Mouse (Mus musculus) liver, adult 2 months (tissue): ENCODE results near the gene Nr1h3. TPM values are rescaled to one million over a fixed set of nuclear protein-coding genes. Genes with fewer than 3 reads are reported as not detected.

Experiments
- DNase-seq: peaks from one replicate; pipeline ENCODE4 v3.0.0-alpha.2; 2011; ENCODE audit warnings: low read depth, low spot score; ENCODE audit errors: extremely low read depth
- H3K27ac ChIP-seq: fragments of 200-500 bp; replicated peaks from 2 replicates; pipeline ENCODE4 v1.5.1; 2012; ENCODE audit warnings: low read depth, mild to moderate bottlenecking, control low read depth, inconsistent platforms, low read length; ENCODE audit not compliant: insufficient read depth
- H3K27me3 ChIP-seq: fragments of 200-500 bp; 2 replicates; pipeline ENCODE4 v1.6.1; 2012; ENCODE audit warnings: mild to moderate bottlenecking, moderate library complexity, low read length, inconsistent platforms; ENCODE audit not compliant: control insufficient read depth, insufficient read depth
- H3K36me3 ChIP-seq: fragments of 200-500 bp; 2 replicates; pipeline ENCODE4 v1.6.1; 2012; ENCODE audit warnings: low read length, inconsistent platforms; ENCODE audit not compliant: control insufficient read depth, insufficient read depth
- H3K4me1 ChIP-seq: fragments of 200-500 bp; 2 replicates; pipeline ENCODE4 v1.6.1; 2011; ENCODE audit warnings: low read length; ENCODE audit not compliant: control insufficient read depth, insufficient read depth
- H3K4me3 ChIP-seq: fragments of 200-500 bp; 2 replicates; pipeline ENCODE4 v1.5.1; 2011; ENCODE audit warnings: low read depth, mild to moderate bottlenecking, control low read depth, low read length, moderate library complexity; ENCODE audit not compliant: insufficient read depth
- H3K79me2 ChIP-seq: fragments of 200-500 bp; 2 replicates; pipeline ENCODE4 v1.6.1; 2012; ENCODE audit warnings: inconsistent platforms, mild to moderate bottlenecking, low read length, moderate library complexity; ENCODE audit not compliant: control insufficient read depth, insufficient read depth
- H3K9ac ChIP-seq: fragments of 200-500 bp; 2 replicates; pipeline ENCODE4 v1.6.1; 2012; ENCODE audit warnings: low read depth, mild to moderate bottlenecking, control low read depth, inconsistent platforms, low read length
- CTCF ChIP-seq: fragments of 200-500 bp; IDR thresholded peaks from 2 replicates; pipeline ENCODE4 v1.5.1; 2011; ENCODE audit warnings: low read depth, low read length, control low read depth
- POLR2A ChIP-seq: fragments of 200-500 bp; IDR thresholded peaks from 2 replicates; pipeline ENCODE4 v1.6.1; 2011; ENCODE audit warnings: low read length, control low read depth; ENCODE audit not compliant: insufficient read depth; ENCODE audit errors: extremely low read depth
- WGBS: fragments of 180-500 bp; shearing (Covaris S2); methylation state at CpG from one replicate; pipeline ENCODE4 v1.1.7; 2018; 5-methylcytosine and 5-hydroxymethylcytosine counted together
- polyA plus RNA-seq: library from polyadenylated mRNA; depleted of rRNA; stranded (reverse); fragments of >200 nt; gene quantifications from 2 replicates; pipeline ENCODE4 v1.2.3, GENCODE M21; 2012; rRNA removed
- total RNA-seq: library from RNA; depleted of rRNA; stranded (reverse); fragments of >200 nt; gene quantifications from 2 replicates; pipeline ENCODE4 v1.2.3, GENCODE M21; 2014; rRNA removed

Gene Nr1h3
- total and polyA plus RNA-seq, 2 experiments: 146 to 198 TPM

GRCm38 (mm10) chr2:91142920-91143319 lies 59.7 kb downstream of the Nr1h3 start:
- Histone ChIP-seq H3K27me3 (no peaks in the 10 kb centered on the region), H3K9ac (no peak overlapping the region), H3K27ac (no peak overlapping the region), H3K79me2 (no peaks in the 10 kb centered on the region), H3K36me3 (peaks cover 36% of the 10 kb centered on the region), H3K4me1 (no peaks in the 10 kb centered on the region), H3K4me3 (no peak overlapping the region)
- TF ChIP-seq CTCF (no peak), POLR2A (no peak)
- over 99% methylated on average over 6 of the region's 6 CpGs for WGBS
- no peak for DNase-seq

- H3K27me3 ChIP-seq: no peaks in the 10 kb centered on the region
- no peaks in the 10 kb centered on the region for H3K79me2 ChIP-seq
- TF ChIP-seq POLR2A (no peak), CTCF (no peak)
- no peak overlapping the region for H3K9ac ChIP-seq
- 92% methylated on average over 8 of the region's 8 CpGs for WGBS
- no peak overlapping the region for H3K27ac ChIP-seq
- H3K4me1 ChIP-seq: no peaks in the 10 kb centered on the region
- no peak overlapping the region for H3K4me3 ChIP-seq
- no peak for DNase-seq
- H3K36me3 ChIP-seq: peaks cover 27% of the 10 kb centered on the region
Measured at GRCm38 (mm10) chr2:91139764-91140163, 62.9 kb downstream of the Nr1h3 start.

GRCm38 (mm10) chr2:91139311-91139710 lies 63.3 kb downstream of the Nr1h3 start:
- DNase-seq: no peak
- Histone ChIP-seq H3K4me3 (no peak overlapping the region), H3K79me2 (no peaks in the 10 kb centered on the region), H3K36me3 (peaks cover 25% of the 10 kb centered on the region), H3K27me3 (no peaks in the 10 kb centered on the region), H3K4me1 (no peaks in the 10 kb centered on the region), H3K27ac (no peak overlapping the region), H3K9ac (no peak overlapping the region)
- no peak for TF ChIP-seq POLR2A
- TF ChIP-seq CTCF: no peak
- WGBS: 79% methylated on average over 5 of the region's 5 CpGs

DNA sequence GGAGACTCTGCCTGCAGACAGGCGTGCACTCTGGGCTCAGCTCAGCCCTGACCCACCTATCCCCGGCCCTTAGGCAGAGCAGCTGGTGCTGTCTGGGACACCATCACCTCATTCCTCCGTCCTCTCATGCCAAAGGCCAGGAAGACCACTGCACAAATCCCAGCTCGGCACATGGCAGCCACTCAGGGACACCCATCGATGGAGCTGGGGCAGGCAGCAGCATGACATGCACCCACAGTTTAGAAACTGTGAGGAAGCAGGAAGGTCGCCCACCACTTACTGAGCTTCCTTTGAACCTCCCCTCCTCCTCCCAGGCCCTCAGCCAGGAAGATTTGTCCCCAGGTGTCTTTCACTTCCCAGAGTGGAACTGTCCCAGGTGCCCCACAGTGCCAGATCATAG lies 65.2 kb downstream of the Nr1h3 start:
- H3K9ac ChIP-seq: no peak overlapping the region
- no peaks in the 10 kb centered on the region for H3K79me2 ChIP-seq
- TF ChIP-seq CTCF: no peak
- H3K27ac ChIP-seq: no peak overlapping the region
- no peaks in the 10 kb centered on the region for H3K4me1 ChIP-seq
- H3K4me3 ChIP-seq: no peak overlapping the region
- no peaks in the 10 kb centered on the region for H3K27me3 ChIP-seq
- 94% methylated on average over 6 of the region's 6 CpGs for WGBS
- no peak for DNase-seq
- H3K36me3 ChIP-seq: peaks cover 19% of the 10 kb centered on the region

- no peak for DNase-seq
- Histone ChIP-seq H3K9ac (no peak overlapping the region), H3K79me2 (no peaks in the 10 kb centered on the region), H3K36me3 (peaks cover 17% of the 10 kb centered on the region), H3K4me1 (no peaks in the 10 kb centered on the region), H3K27me3 (no peaks in the 10 kb centered on the region), H3K27ac (no peak overlapping the region), H3K4me3 (no peak overlapping the region)
- no peak for TF ChIP-seq CTCF
- TF ChIP-seq POLR2A: no peak
- WGBS: 80% methylated on average over 11 of the region's 11 CpGs
Measured at GRCm38 (mm10) chr2:91136513-91137412, 65.9 kb downstream of the Nr1h3 start.

Other genes starting within 250 kb of the Nr1h3 start
- 0.07 TPM in 1 of 2 replicates, not detected in the other for gene Rapsn, start 167.2 kb downstream of the Nr1h3 start, total RNA-seq
- 0.09 TPM in 1 of 2 replicates, not detected in the other for gene Rapsn, start 167.2 kb downstream of the Nr1h3 start, polyA plus RNA-seq
- gene Psmc3, start 148.8 kb downstream of the Nr1h3 start, total RNA-seq: 147 and 190 TPM in 2 replicates
- gene Psmc3, start 148.8 kb downstream of the Nr1h3 start, polyA plus RNA-seq: 69.4 and 71.4 TPM in 2 replicates
- 4.3 and 6.8 TPM in 2 replicates for gene Slc39a13, start 132.4 kb downstream of the Nr1h3 start, total RNA-seq
- gene Slc39a13, start 132.4 kb downstream of the Nr1h3 start, polyA plus RNA-seq: 13.1 and 17.5 TPM in 2 replicates
- gene Spi1, start 120.4 kb downstream of the Nr1h3 start, total RNA-seq: 3.7 and 4.8 TPM in 2 replicates
- gene Spi1, start 120.4 kb downstream of the Nr1h3 start, polyA plus RNA-seq: 9.5 and 16.5 TPM in 2 replicates
- 0.07 TPM in 1 of 2 replicates, not detected in the other for gene Mybpc3, start 84.7 kb downstream of the Nr1h3 start, total RNA-seq
- gene Mybpc3, start 84.7 kb downstream of the Nr1h3 start, polyA plus RNA-seq: 0.01 and 0.04 TPM in 2 replicates
- gene Madd, start 19.0 kb downstream of the Nr1h3 start, total RNA-seq: 14.1 and 16.5 TPM in 2 replicates
- gene Madd, start 19.0 kb downstream of the Nr1h3 start, polyA plus RNA-seq: 10.2 and 15.3 TPM in 2 replicates
- gene Acp2, start 51 bp upstream of the Nr1h3 start, total RNA-seq: 23.9 and 25.5 TPM in 2 replicates
- gene Acp2, start 51 bp upstream of the Nr1h3 start, polyA plus RNA-seq: 35.8 and 45.0 TPM in 2 replicates
- gene Ddb2, start 34.1 kb upstream of the Nr1h3 start, total RNA-seq: 4.4 and 5.0 TPM in 2 replicates
- 4.8 and 7.9 TPM in 2 replicates for gene Ddb2, start 34.1 kb upstream of the Nr1h3 start, polyA plus RNA-seq
- 24.6 and 28.1 TPM in 2 replicates for gene Pacsin3, start 53.1 kb upstream of the Nr1h3 start, total RNA-seq
- gene Pacsin3, start 53.1 kb upstream of the Nr1h3 start, polyA plus RNA-seq: 65.1 and 68.9 TPM in 2 replicates
- gene Arfgap2, start 62.1 kb upstream of the Nr1h3 start, total RNA-seq: 74.2 and 83.2 TPM in 2 replicates
- 62.9 and 69.1 TPM in 2 replicates for gene Arfgap2, start 62.1 kb upstream of the Nr1h3 start, polyA plus RNA-seq
- gene 1110051M20Rik, start 241.9 kb upstream of the Nr1h3 start, total RNA-seq: 3.6 and 7.5 TPM in 2 replicates
- 1.7 and 2.8 TPM in 2 replicates for gene 1110051M20Rik, start 241.9 kb upstream of the Nr1h3 start, polyA plus RNA-seq